Mouse (Mus musculus) kidney, embryonic 14.5 days (tissue): ENCODE results near the gene Adcy10. TPM values are rescaled to one million over a fixed set of nuclear protein-coding genes. Genes with fewer than 3 reads are reported as not detected.

Experiments used
- ATAC-seq: fragments of 200-750 bp; cut with Nextera tagmentation; 2 replicates; pipeline ENCODE4 v1.8.0; 2017; ENCODE audit warnings: moderate number of reproducible peaks, mild to moderate bottlenecking, moderate TSS enrichment, moderate library complexity; ENCODE audit not compliant: low FRiP score, low TSS enrichment
- H3K27ac ChIP-seq: fragments of 300-500 bp; sonication (generic); 2 replicates; pipeline ENCODE4 v1.5.1; 2014; ENCODE audit warnings: low read depth, mild to moderate bottlenecking, low read length, moderate library complexity, mixed read lengths
- H3K27me3 ChIP-seq: fragments of 300-500 bp; sonication (generic); 2 replicates; pipeline ENCODE4 v1.6.1; 2014; ENCODE audit warnings: mild to moderate bottlenecking, low read length; ENCODE audit not compliant: control insufficient read depth, insufficient read depth
- H3K36me3 ChIP-seq: fragments of 300-500 bp; sonication (generic); 2 replicates; pipeline ENCODE4 v1.6.1; 2014; ENCODE audit warnings: low read length, mixed read lengths; ENCODE audit not compliant: control insufficient read depth, insufficient read depth
- H3K4me1 ChIP-seq: fragments of 300-500 bp; sonication (generic); 2 replicates; pipeline ENCODE4 v1.6.1; 2014; ENCODE audit warnings: low read length, mixed read lengths; ENCODE audit not compliant: control insufficient read depth, insufficient read depth
- H3K4me2 ChIP-seq: fragments of 300-500 bp; sonication (generic); replicated peaks from 2 replicates; pipeline ENCODE4 v1.6.1; 2014; ENCODE audit warnings: low read depth, mild to moderate bottlenecking, low read length
- H3K4me3 ChIP-seq: fragments of 300-500 bp; sonication (generic); 2 replicates; pipeline ENCODE4 v1.5.1; 2014; ENCODE audit warnings: mild to moderate bottlenecking, low read length
- H3K9ac ChIP-seq: fragments of 300-500 bp; sonication (generic); 2 replicates; pipeline ENCODE4 v1.6.1; 2014; ENCODE audit warnings: low read depth, mild to moderate bottlenecking, low read length, moderate library complexity
- H3K9me3 ChIP-seq: fragments of 300-500 bp; sonication (generic); 2 replicates; pipeline ENCODE4 v1.6.1; 2016; ENCODE audit warnings: low read length; ENCODE audit not compliant: control insufficient read depth
- WGBS: fragments of 180-500 bp; shearing (Covaris S2); extraction: QIAGEN DNeasy Blood & Tissue Kit; methylation state at CpG from one replicate; pipeline ENCODE4 v1.1.7; 2014; 5-methylcytosine and 5-hydroxymethylcytosine counted together
- polyA plus RNA-seq: library from polyadenylated mRNA; unstranded; fragments of >200 nt; fragmentation: Nextera tagmentation; extraction: Ambion mirVana; gene quantifications from 2 replicates; pipeline ENCODE4 v1.2.1, GENCODE M21; 2014

The Adcy10 gene
- polyA plus RNA-seq, 1 experiment from 2014 or later, result 0.18 TPM

DNA sequence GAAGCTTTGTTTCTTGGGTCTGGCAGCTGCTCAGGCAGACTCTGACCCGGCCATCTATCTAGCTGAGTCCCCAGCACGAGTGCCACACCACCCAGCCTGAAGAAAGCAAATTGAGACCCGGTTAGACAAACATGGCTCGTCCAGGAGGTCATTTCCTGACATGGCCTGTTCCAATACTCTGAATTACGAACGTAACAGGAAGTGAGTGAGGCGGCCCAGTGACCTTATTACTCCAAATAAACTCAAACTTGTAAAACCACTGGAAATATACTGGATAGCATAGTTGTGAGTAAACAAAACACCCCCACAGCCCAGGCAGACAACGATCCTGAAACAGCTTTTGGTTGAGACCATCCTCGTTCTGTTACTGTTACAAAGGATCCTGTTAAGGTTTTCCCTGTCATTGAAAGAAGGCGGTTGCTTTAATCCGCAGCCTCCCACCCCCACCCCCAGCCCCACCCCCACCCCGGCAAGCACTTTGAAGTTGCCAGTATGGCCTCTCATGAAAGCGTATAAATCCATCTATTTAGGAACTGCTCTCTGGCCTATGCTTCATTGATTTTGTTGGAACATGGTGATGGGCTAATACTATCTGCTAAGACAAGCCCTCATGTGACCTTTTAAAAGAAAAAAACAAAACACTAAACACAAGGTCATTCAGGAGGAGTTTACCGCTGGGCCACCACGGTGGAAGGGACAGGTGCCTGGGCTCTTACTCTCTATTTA lies 132.3 kb downstream of the Adcy10 start:
- ATAC-seq, result peak; percentile 89
- no peaks in the 10 kb centered on the region for H3K27me3 ChIP-seq
- H3K4me2 ChIP-seq, result peak overlapping the region; percentile 13
- H3K36me3 ChIP-seq, result peaks cover 17% of the 10 kb centered on the region
- H3K27ac ChIP-seq, result peak overlapping the region; percentile 80
- no peak overlapping the region for H3K9ac ChIP-seq
- no peak overlapping the region for H3K4me3 ChIP-seq
- peaks cover 31% of the 10 kb centered on the region for H3K4me1 ChIP-seq
- WGBS, result 8% methylated on average over 15 of the region's 15 CpGs
- H3K9me3 ChIP-seq, result peaks cover 4% of the 10 kb centered on the region

DNA sequence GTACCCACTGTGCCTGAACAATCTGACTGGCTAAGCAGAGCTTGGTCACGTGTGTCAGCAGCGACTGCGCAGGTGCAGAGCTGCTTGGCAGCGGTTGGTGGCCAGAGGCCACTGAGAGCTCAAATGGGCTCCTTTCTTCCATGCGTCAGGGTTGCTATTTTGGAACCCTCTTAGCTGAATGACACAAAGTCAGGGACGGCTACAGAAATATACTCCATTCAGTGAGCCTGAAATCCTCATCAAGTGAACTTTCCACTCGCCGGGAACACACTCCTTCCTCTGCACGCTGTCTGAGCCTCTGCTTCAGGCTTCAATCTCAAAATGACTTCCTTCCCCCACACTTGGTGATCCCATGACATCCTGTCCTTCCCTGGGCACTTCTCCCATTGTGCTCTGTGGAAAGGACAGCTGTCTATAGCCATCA lies 133.2 kb downstream of the Adcy10 start:
- peak overlapping the region; percentile 80 for H3K27ac ChIP-seq
- 46% methylated on average over 9 of the region's 9 CpGs for WGBS
- H3K4me2 ChIP-seq, result no peak overlapping the region
- peaks cover 27% of the 10 kb centered on the region for H3K4me1 ChIP-seq
- peaks cover 4% of the 10 kb centered on the region for H3K9me3 ChIP-seq
- no peaks in the 10 kb centered on the region for H3K27me3 ChIP-seq
- H3K4me3 ChIP-seq, result no peak overlapping the region
- peak; percentile 16; the same call in 1 of the 2 replicates for ATAC-seq
- peaks cover 23% of the 10 kb centered on the region for H3K36me3 ChIP-seq
- H3K9ac ChIP-seq, result no peak overlapping the region; the same call in 1 of the 2 replicates

DNA sequence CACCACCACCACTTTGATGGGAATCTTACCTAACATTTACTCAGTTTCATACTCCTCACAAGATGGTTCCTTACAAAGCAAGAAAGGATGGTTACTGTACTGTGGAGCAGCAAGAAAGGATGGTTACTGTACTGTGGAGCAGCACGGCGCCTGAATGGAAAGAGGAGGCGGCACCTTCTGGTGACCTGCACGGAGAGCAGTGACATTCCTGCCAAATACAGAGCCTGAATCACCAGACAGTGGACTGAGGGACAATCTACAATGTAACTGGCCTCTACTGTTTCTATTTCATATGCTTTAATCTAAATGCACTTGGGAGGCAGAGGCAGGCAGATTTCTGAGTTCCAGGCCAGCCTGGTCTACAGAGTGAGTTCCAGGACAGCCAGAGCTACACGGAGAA lies 140.1 kb downstream of the Adcy10 start:
- Histone ChIP-seq H3K4me1 (peaks cover 7% of the 10 kb centered on the region; the same call in 1 of the 2 replicates), H3K9me3 (no peaks in the 10 kb centered on the region), H3K27ac (no peak overlapping the region), H3K9ac (no peak overlapping the region), H3K4me2 (no peak overlapping the region), H3K27me3 (no peaks in the 10 kb centered on the region), H3K36me3 (peaks cover 11% of the 10 kb centered on the region), H3K4me3 (no peak overlapping the region)
- ATAC-seq, result no peak
- WGBS, result 80% methylated on average over 5 of the region's 5 CpGs

DNA sequence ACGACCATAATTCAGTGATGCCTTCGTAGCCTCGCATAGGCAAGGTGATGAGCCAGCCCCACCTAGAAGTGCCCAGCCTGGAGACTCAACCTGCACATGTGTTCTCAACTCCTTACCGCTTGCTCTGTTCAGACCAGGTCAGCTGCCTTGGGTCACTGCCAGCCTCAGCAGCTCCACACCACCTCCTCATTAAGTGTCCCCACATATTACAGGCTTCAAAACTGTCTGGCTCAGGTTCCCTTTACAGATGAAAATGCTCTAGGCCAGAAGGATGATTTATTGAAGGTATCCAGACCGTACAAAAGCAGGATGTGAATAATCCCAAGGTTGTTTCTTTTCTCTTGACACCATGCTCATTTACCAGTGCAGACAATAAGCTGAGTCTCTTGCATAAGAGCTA lies 140.9 kb downstream of the Adcy10 start:
- peaks cover 11% of the 10 kb centered on the region for H3K36me3 ChIP-seq
- H3K9me3 ChIP-seq, result no peaks in the 10 kb centered on the region
- no peak overlapping the region for H3K27ac ChIP-seq
- peaks cover 13% of the 10 kb centered on the region; the same call in 1 of the 2 replicates for H3K4me1 ChIP-seq
- no peak overlapping the region for H3K9ac ChIP-seq
- 47% methylated on average over 5 of the region's 5 CpGs for WGBS
- ATAC-seq, result no peak
- H3K4me3 ChIP-seq, result no peak overlapping the region
- H3K27me3 ChIP-seq, result no peaks in the 10 kb centered on the region
- H3K4me2 ChIP-seq, result no peak overlapping the region

Other genes with a start within 250 kb of the Adcy10 start
- 94.5 and 103 TPM in 2 replicates for gene Tiprl, start 248.2 kb upstream of the Adcy10 start, polyA plus RNA-seq
- 2.0 and 2.4 TPM in 2 replicates for gene Gpr161, start 189.4 kb upstream of the Adcy10 start, polyA plus RNA-seq
- gene Dcaf6, start 24.7 kb upstream of the Adcy10 start, polyA plus RNA-seq, result 11.6 and 18.4 TPM in 2 replicates
- gene Mpc2, start 24.5 kb upstream of the Adcy10 start, polyA plus RNA-seq, result 212 TPM in 2 replicates
- 196 and 253 TPM in 2 replicates for gene Mpzl1, start 149.4 kb downstream of the Adcy10 start, polyA plus RNA-seq
- 29.4 and 44.4 TPM in 2 replicates for gene Rcsd1, start 224.6 kb downstream of the Adcy10 start, polyA plus RNA-seq